Mouse (Mus musculus) thymus, adult 2 months (tissue): ENCODE measurements around the gene Gse1.

ENCODE experiments used
- CTCF ChIP-seq: fragments of 200-500 bp; IDR thresholded peaks from 2 replicates; pipeline ENCODE4 v1.5.1; 2012; ENCODE audit warnings: mild to moderate bottlenecking, control low read depth, low read length, moderate library complexity, borderline replicate concordance; ENCODE audit not compliant: control insufficient read depth, poor library complexity, insufficient read depth; ENCODE audit errors: extremely low read depth
- POLR2A ChIP-seq: fragments of 200-500 bp; IDR thresholded peaks from 2 replicates; pipeline ENCODE4 v1.6.1; 2012; ENCODE audit warnings: mild to moderate bottlenecking, low read length, control low read depth, moderate library complexity; ENCODE audit not compliant: control insufficient read depth, poor library complexity, insufficient read depth; ENCODE audit errors: extremely low read depth

- TF ChIP-seq CTCF (no peak), POLR2A (no peak)
Measured at GRCm38 (mm10) chr8:120574941-120575340, 346.7 kb downstream of the Gse1 start.
